Mouse (Mus musculus) ES-E14 (cell line): ENCODE results near the gene Gsk3b. TPM values are rescaled to one million over a fixed set of nuclear protein-coding genes. Genes with fewer than 3 reads are reported as not detected.
A peak's percentile ranks its signal among the peaks of the same experiment; 100 is the strongest.

ENCODE experiments used
- DNase-seq: peaks from one replicate; pipeline ENCODE4 v3.0.0-alpha.2; 2013; ENCODE audit warnings: low read depth, low spot score
- H3K27ac ChIP-seq: 2 replicates; pipeline ENCODE4 v1.5.1; 2012; ENCODE audit warnings: low read depth, mild to moderate bottlenecking, low read length, moderate library complexity, mixed read lengths; ENCODE audit not compliant: poor library complexity, insufficient read depth, severe bottlenecking
- H3K36me3 ChIP-seq: 2 replicates; pipeline ENCODE4 v1.6.1; 2012; ENCODE audit warnings: mild to moderate bottlenecking, low read length, moderate library complexity, mixed read lengths; ENCODE audit not compliant: control insufficient read depth, poor library complexity, insufficient read depth, severe bottlenecking
- H3K4me1 ChIP-seq, 2 experiments: fragments of 150-350 bp in 1 of 2; sonication (generic) in 1 of 2; 2 replicates each; pipeline ENCODE4 v1.6.1; 2012; ENCODE audit warnings: low read length in 2 of 2, mild to moderate bottlenecking in 1 of 2, mixed read lengths in 1 of 2; ENCODE audit not compliant: control insufficient read depth in 2 of 2, insufficient read depth in 2 of 2, poor library complexity in 1 of 2
- H3K4me3 ChIP-seq, 2 experiments: fragments of 150-350 bp in 1 of 2; sonication (generic) in 1 of 2; 2 replicates each; pipeline ENCODE4 v1.5.1; 2012; ENCODE audit warnings: low read length in 2 of 2, low read depth in 1 of 2, mild to moderate bottlenecking in 1 of 2, mixed read lengths in 1 of 2; ENCODE audit not compliant: insufficient read depth in 1 of 2, poor library complexity in 1 of 2, severe bottlenecking in 1 of 2
- H3K9ac ChIP-seq: 2 replicates; pipeline ENCODE4 v1.6.1; 2012; ENCODE audit warnings: low read depth, mild to moderate bottlenecking, low read length, mixed read lengths; ENCODE audit not compliant: poor library complexity, insufficient read depth, severe bottlenecking
- H3K9me3 ChIP-seq: fragments of 150-350 bp; sonication (generic); 2 replicates; pipeline ENCODE4 v1.6.1; 2012; ENCODE audit warnings: low read depth, mild to moderate bottlenecking, low read length; ENCODE audit not compliant: control insufficient read depth, insufficient read depth
- CHD2 ChIP-seq: IDR thresholded peaks from 2 replicates; pipeline ENCODE4 v1.6.1; 2014; ENCODE audit warnings: mild to moderate bottlenecking, low read depth, low read length, inconsistent platforms
- HCFC1 ChIP-seq: IDR thresholded peaks from 2 replicates; pipeline ENCODE4 v1.6.1; 2012; ENCODE audit warnings: low read length, inconsistent platforms, borderline replicate concordance; ENCODE audit not compliant: insufficient read depth
- MAFK ChIP-seq: IDR thresholded peaks from 2 replicates; pipeline ENCODE4 v1.6.1; 2014; ENCODE audit warnings: mild to moderate bottlenecking, low read depth, low read length, inconsistent platforms; ENCODE audit not compliant: insufficient read depth
- ZC3H11A ChIP-seq: IDR thresholded peaks from 2 replicates; pipeline ENCODE4 v1.6.1; 2012; ENCODE audit warnings: low read depth, mild to moderate bottlenecking, inconsistent platforms, low read length, borderline replicate concordance
- ZNF384 ChIP-seq: IDR thresholded peaks from 2 replicates; pipeline ENCODE4 v1.6.1; 2012; ENCODE audit warnings: low read depth, low read length, inconsistent platforms
- in situ Hi-C, 2 experiments: fragments of 600-800 bp; cut with MboI; formaldehyde crosslinking; loops; one replicate each; pipeline ENCODE4 v1.15.1; 2025; ENCODE audit warnings: low sequenced_read_pairs in 2 of 2, inconsistent platforms in 1 of 2; ENCODE audit not compliant: unreplicated experiment in 2 of 2
- total RNA-seq: library from RNA; depleted of rRNA; stranded (reverse); fragments of 300-350 nt; gene quantifications from 2 replicates; pipeline ENCODE4 v1.2.3, GENCODE M21; 2012; rRNA removed

The Gsk3b gene
- 15.7 and 19.5 TPM in 2 replicates for total RNA-seq

DNA sequence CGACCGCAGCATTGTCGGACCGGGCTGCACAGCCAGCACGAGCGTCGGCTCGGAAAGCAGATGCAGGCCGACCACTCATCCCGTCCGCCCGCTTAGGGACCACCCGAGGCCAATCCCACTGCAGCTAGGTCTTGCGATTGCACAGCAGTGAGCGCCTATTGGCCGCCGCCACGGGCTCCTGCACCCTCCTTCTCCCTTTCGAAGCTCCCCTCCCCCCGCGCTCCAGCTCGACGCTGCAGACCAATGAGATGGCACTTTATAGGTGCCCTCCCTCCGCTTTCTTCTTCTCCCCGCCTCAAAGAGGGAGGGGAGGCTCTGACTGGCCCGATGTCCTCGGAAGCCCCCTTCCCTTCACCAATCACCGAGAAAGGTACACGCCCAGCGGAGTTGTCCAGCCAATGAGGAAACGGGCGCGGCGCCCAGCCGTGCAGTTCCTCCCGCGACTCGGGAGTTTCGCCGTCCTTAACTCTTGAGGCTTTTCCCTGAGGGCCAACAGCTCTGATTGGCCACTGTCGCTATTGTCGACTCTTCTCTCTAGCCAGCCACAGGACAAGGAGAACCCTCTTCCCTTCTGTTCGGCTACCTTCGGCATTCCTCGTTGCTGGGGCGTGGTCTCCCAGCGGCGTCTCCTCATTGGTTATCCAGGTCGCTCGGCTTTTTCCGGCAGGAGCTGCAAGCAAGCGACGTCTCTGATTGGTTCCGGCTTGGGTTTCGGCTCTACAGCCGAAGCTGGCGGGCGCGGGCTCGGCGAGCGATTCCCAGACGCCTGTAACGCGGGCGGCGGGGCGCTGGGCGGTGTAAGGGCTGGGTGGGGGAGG, at the start of gene Gsk3b:
Gene Gsk3b, plus strand, starts transcription at position 373 of the 818 bp plus-strand sequence.
- H3K9me3 ChIP-seq: no peaks in the 10 kb centered on the region
- DNase-seq: peak; percentile 97
- in situ Hi-C loops: no loop called here

DNA sequence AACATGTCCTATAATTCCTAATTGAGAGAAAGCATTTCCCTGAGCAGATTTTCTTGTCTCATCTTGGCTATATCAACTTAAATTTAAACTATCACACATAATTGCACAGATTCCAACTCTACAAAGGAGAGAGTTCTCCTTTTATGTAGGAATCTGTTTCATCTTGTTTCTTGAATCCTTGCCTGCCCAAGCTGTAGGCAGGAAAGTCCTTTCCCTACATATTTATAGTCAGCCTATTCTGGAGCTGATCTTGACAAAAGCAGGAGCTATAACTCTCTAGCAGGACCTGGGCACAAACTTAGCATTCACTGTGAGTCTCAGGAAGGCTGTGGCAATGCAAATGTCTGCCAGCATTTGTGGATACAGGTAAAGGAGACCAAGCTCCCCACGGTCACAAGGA, 46.6 kb upstream of the Gsk3b start:
- TF ChIP-seq ZC3H11A: no peak
- TF ChIP-seq MAFK: no peak
- no peak for TF ChIP-seq ZNF384
- TF ChIP-seq CHD2: no peak
- TF ChIP-seq HCFC1: no peak
- Histone ChIP-seq H3K36me3 (no peaks in the 10 kb centered on the region), H3K4me1 (no peaks in the 10 kb centered on the region), H3K27ac (no peak overlapping the region), H3K4me3 (no peak overlapping the region), H3K9ac (no peak overlapping the region), H3K9me3 (no peaks in the 10 kb centered on the region)
- DNase-seq: no peak
- in situ Hi-C loops: no loop called here

More for the DNA sequence above, at the start of gene Gsk3b:
- Histone ChIP-seq H3K36me3 (no peaks in the 10 kb centered on the region), H3K4me3 (peak within 1 kb of the TSS; percentile 98), H3K4me1 (peaks cover 0 to 5% of the 10 kb centered on the region in 2 experiments; a peak in 2 of 4 replicates), H3K9ac (peak within 1 kb of the TSS; percentile 97), H3K27ac (peak within 1 kb of the TSS; percentile 93)
- TF ChIP-seq HCFC1 (0 out of 2 replicates have a peak, but pooled peaks have one; percentile 8), MAFK (no peak), ZNF384 (no peak), ZC3H11A (no peak), CHD2 (peak; percentile 82)

DNA sequence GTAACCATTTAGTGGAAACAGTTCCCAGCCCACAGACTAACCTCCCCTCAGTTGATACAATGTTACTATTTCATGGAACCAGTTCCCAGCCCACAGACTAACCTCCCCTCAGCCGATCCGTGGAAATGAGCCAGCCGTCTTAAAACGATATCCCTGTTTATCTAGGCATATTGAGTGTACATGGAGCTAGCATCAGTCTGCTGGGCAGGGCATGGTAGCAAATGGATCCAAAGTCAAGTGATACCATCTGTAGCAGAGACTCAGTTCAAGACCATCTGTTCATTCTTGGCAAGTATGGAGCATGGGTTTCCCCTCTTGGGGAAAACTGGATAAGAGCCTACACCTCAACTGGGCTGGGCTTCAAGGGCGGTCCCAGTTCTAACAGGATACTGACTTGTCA, 44.2 kb upstream of the Gsk3b start:
- H3K36me3 ChIP-seq: no peaks in the 10 kb centered on the region
- H3K4me1 ChIP-seq: no peaks in the 10 kb centered on the region
- no peak overlapping the region for H3K4me3 ChIP-seq
- in situ Hi-C loops: no loop called here
- no peak overlapping the region for H3K27ac ChIP-seq
- H3K9me3 ChIP-seq: no peaks in the 10 kb centered on the region
- TF ChIP-seq ZNF384: no peak
- DNase-seq: no peak
- no peak overlapping the region for H3K9ac ChIP-seq

DNA sequence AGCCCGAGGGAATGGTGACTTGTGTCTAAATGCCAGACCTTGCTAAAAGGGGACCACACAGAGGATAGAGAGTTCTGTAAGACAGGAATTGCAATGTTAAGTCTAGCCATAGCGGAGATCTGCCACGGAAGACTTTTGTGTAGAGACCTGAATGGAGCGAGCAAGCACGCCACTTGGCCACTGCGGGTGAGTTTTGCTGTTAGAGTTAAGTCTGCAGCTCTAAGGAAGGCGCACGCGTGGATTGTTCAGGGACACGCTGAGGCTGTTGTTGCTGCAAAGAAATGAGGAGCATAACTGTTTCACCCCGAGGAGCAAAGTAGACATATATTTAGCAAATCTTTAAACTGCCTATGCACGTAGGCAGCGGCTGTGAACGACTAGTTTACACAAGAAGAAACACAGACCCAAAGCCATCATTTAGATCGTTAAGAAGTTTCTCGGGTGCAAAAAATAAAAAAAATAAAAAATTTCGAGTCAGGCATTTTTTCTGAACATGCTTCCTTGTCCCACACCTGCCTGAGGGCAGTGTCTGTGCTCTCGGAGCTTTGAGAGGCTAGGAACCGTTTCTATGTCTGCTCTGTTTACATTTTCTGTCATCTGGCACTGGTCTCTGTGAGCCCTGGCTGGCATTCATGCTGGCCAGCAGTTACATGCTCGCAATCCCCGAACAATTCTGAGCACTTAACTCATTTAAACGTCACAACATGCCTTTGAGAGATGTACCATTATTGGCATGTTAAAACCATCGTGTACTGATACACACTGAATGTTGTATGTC, 40.8 kb upstream of the Gsk3b start:
- in situ Hi-C loops: no loop called here
- Histone ChIP-seq H3K27ac (no peak overlapping the region), H3K4me3 (no peak overlapping the region), H3K9ac (no peak overlapping the region), H3K36me3 (no peaks in the 10 kb centered on the region), H3K9me3 (no peaks in the 10 kb centered on the region), H3K4me1 (no peaks in the 10 kb centered on the region)
- DNase-seq: no peak
- TF ChIP-seq MAFK (no peak), ZNF384 (no peak), ZC3H11A (no peak), HCFC1 (no peak), CHD2 (no peak)
